Mouse (Mus musculus) neural tube, embryonic 12.5 days (tissue): Measurements from ENCODE around the gene Cldn34b4. TPM values are rescaled to one million over a fixed set of nuclear protein-coding genes. Genes with fewer than 3 reads are reported as not detected.

Experiments
- ATAC-seq: fragments of 200-750 bp; cut with Nextera tagmentation; 2 replicates; pipeline ENCODE4 v1.8.0; 2017; ENCODE audit warnings: low read depth, mild to moderate bottlenecking, moderate TSS enrichment, moderate library complexity; ENCODE audit not compliant: low FRiP score
- H3K27ac ChIP-seq: fragments of 300-500 bp; sonication (generic); 2 replicates; pipeline ENCODE4 v1.5.1; 2016
- H3K27me3 ChIP-seq: fragments of 300-500 bp; sonication (generic); replicated peaks from 2 replicates; pipeline ENCODE4 v1.6.1; 2016; ENCODE audit warnings: mild to moderate bottlenecking
- H3K36me3 ChIP-seq: fragments of 300-500 bp; sonication (generic); 2 replicates; pipeline ENCODE4 v1.6.1; 2016; ENCODE audit warnings: mild to moderate bottlenecking
- H3K4me1 ChIP-seq: fragments of 300-500 bp; sonication (generic); 2 replicates; pipeline ENCODE4 v1.6.1; 2016
- H3K4me2 ChIP-seq: fragments of 300-500 bp; sonication (generic); replicated peaks from 2 replicates; pipeline ENCODE4 v1.6.1; 2016; ENCODE audit warnings: mild to moderate bottlenecking
- H3K4me3 ChIP-seq: fragments of 300-500 bp; sonication (generic); 2 replicates; pipeline ENCODE4 v1.5.1; 2016
- H3K9ac ChIP-seq: fragments of 300-500 bp; sonication (generic); 2 replicates; pipeline ENCODE4 v1.6.1; 2016; ENCODE audit warnings: mild to moderate bottlenecking
- H3K9me3 ChIP-seq: fragments of 300-500 bp; sonication (generic); 2 replicates; pipeline ENCODE4 v1.6.1; 2016; ENCODE audit warnings: mild to moderate bottlenecking
- WGBS: fragments of 180-500 bp; shearing (Covaris S2); methylation state at CpG from one replicate; pipeline ENCODE4 v1.1.7; 2016; 5-methylcytosine and 5-hydroxymethylcytosine counted together
- polyA plus RNA-seq: library from polyadenylated mRNA; unstranded; fragments of >200 nt; fragmentation: Nextera tagmentation; extraction: Ambion mirVana; gene quantifications from 2 replicates; pipeline ENCODE4 v1.2.1, GENCODE M21; 2016

The Cldn34b4 gene
- polyA plus RNA-seq, result not detected in 2 replicates

- Histone ChIP-seq H3K36me3 (no peaks in the 10 kb centered on the region), H3K4me2 (no peak within 1 kb of the TSS), H3K27ac (no peak within 1 kb of the TSS), H3K4me1 (no peaks in the 10 kb centered on the region), H3K9me3 (no peaks in the 10 kb centered on the region), H3K27me3 (no peaks in the 10 kb centered on the region), H3K9ac (no peak within 1 kb of the TSS), H3K4me3 (no peak within 1 kb of the TSS)
- WGBS, result 84% methylated on average over 3 of the region's 3 CpGs
- no peak for ATAC-seq
Measured at GRCm38 (mm10) chrX:76393050-76393449, at the start of gene Cldn34b4. TSS of gene Cldn34b4 (plus strand) at chrX:76393350.

Other genes starting within 250 kb of the Cldn34b4 start
- gene Cldn34b3, start 129.0 kb upstream of the Cldn34b4 start, polyA plus RNA-seq, result not detected in 2 replicates
- gene Cldn34d, start 209.6 kb downstream of the Cldn34b4 start, polyA plus RNA-seq, result not detected in 2 replicates